Mouse (Mus musculus): ENCODE measurements around the gene Castor1. TPM values are rescaled to one million over a fixed set of nuclear protein-coding genes. Genes with fewer than 3 reads are reported as not detected.
A peak's percentile ranks its signal among the peaks of the same experiment; 100 is the strongest.

Gene Castor1
- polyA plus RNA-seq, 1 experiment from 2014 or later, result 1.5 TPM

DNA sequence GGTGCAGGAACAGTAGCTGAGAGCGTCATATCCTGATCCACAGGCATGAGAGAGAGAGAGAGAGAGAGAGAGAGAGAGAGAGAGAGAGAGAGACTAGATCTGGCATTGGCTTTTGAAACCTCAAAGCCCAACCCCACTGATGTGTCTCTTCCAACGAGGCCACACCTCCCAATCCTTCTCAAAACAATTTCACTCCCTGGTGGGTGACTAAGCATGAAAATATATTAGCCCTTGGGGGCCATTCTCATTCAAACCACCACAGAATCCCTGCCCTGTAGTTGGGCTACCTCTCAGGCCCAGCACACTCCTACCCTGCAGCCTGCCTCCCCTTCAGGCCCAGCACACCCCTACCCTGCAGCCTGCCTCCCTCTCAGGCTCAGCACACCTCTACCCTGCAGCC lies 34.9 kb downstream of the Castor1 start:
- Histone ChIP-seq H3K4me1 (ENCODE audit: control insufficient read depth, insufficient read depth, low read length) (no peaks in the 10 kb centered on the region), H3K36me3 (ENCODE audit: control insufficient read depth, insufficient read depth, low read length) (no peaks in the 10 kb centered on the region), H3K4me3 (ENCODE audit: low read depth, low read length) (no peak overlapping the region), H3K27ac (replicated peaks; ENCODE audit: low read depth, low read length) (no peak overlapping the region), H3K27me3 (ENCODE audit: control insufficient read depth, insufficient read depth, low read length) (no peaks in the 10 kb centered on the region), H3K9ac (ENCODE audit: low read length) (no peak overlapping the region), H3K4me2 (ENCODE audit: low read depth, severe bottlenecking) (no peak overlapping the region), H3K9me3 (ENCODE audit: control insufficient read depth, low read length) (no peaks in the 10 kb centered on the region)
- DNase-seq (ENCODE audit: low spot score) (no peak), ATAC-seq (ENCODE audit: insufficient number of reproducible peaks, low FRiP score, low TSS enrichment, low read depth) (no peak)
- 72% methylated on average over 2 of the region's 2 CpGs for WGBS

DNA sequence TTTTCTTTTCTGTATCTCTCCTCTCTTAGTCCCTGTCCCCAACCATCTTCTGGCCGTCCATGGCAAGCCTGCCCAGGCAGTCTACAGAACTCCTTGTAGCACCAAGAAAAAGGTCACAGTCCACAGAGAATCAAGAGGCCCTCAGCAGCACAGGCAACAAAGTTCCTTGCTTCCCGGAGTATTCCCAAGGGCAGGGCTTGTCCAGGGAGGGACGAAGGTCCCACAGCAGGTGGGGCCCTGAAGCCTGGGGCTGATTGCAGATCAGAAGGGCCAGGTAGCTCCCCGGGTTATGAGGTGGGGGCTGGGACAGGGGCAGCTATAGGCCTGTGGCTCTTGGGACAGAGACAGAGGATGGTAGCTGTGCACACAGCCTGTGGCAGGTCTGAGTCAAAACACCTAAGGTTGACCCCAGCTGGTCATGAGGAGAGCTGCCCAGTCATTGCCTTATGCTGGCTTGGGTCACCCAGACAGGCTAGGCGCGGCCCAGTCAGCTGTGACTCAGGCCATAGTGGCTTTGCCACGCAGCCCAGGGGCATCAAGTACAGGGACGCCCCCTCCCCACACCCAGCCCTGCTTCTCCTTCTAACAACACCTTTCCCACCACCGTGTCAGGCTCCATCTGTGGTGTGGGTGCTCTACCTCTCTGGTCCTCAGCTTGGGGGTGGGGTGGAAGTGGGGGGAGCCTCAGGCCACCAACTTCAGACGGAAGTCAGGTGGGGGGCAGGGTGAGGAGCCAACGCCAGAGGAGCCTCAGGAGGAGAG lies 39.0 kb downstream of the Castor1 start, which contains the start of gene Lif:
Lif (plus strand) TSS at position 712 of the 762 bp plus-strand sequence.
- no peaks in the 10 kb centered on the region for H3K36me3 ChIP-seq (ENCODE audit: control insufficient read depth, insufficient read depth, low read length)
- H3K4me2 ChIP-seq (ENCODE audit: low read depth, severe bottlenecking), result no peak within 1 kb of the TSS
- H3K9me3 ChIP-seq (ENCODE audit: control insufficient read depth, low read length), result no peaks in the 10 kb centered on the region
- no peak within 1 kb of the TSS for H3K27ac ChIP-seq (replicated peaks; ENCODE audit: low read depth, low read length)
- ATAC-seq (ENCODE audit: insufficient number of reproducible peaks, low FRiP score, low TSS enrichment, low read depth) (no peak), DNase-seq (ENCODE audit: low spot score) (no peak)
- no peak within 1 kb of the TSS for H3K4me3 ChIP-seq (ENCODE audit: low read depth, low read length)
- 64% methylated on average over 11 of the region's 11 CpGs for WGBS
- peaks cover 4% of the 10 kb centered on the region for H3K4me1 ChIP-seq (ENCODE audit: control insufficient read depth, insufficient read depth, low read length)
- no peaks in the 10 kb centered on the region for H3K27me3 ChIP-seq (ENCODE audit: control insufficient read depth, insufficient read depth, low read length)
- no peak within 1 kb of the TSS for H3K9ac ChIP-seq (ENCODE audit: low read length)

DNA sequence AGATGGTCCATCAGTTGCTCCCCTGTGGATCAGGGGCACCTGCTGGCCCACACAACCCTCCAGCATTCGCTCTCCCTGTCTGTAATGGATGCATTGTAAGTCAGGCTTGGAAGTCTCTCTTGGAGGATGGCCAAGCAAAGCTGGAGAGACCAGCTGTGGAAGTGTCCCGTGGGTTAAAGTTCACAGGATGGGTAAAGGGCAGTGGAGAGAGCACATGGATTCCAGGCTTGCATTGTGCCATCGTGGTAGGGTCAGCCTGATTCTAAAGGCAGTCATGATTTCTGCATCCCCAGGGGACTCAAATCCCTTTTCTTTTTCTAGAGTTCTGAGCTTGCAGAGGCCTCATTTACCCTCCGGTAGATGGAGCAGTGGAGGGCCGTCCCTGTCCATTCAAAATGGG lies 39.7 kb downstream of the Castor1 start:
- WGBS, result 72% methylated on average over 5 of the region's 5 CpGs
- DNase-seq (ENCODE audit: low spot score), result no peak
- Histone ChIP-seq H3K4me3 (ENCODE audit: low read depth, low read length) (no peak overlapping the region), H3K27ac (replicated peaks; ENCODE audit: low read depth, low read length) (no peak overlapping the region), H3K9ac (ENCODE audit: low read length) (no peak overlapping the region), H3K4me2 (ENCODE audit: low read depth, severe bottlenecking) (no peak overlapping the region), H3K9me3 (ENCODE audit: control insufficient read depth, low read length) (no peaks in the 10 kb centered on the region), H3K36me3 (ENCODE audit: control insufficient read depth, insufficient read depth, low read length) (no peaks in the 10 kb centered on the region), H3K4me1 (ENCODE audit: control insufficient read depth, insufficient read depth, low read length) (peaks cover 4% of the 10 kb centered on the region), H3K27me3 (ENCODE audit: control insufficient read depth, insufficient read depth, low read length) (no peaks in the 10 kb centered on the region)
- no peak for ATAC-seq (ENCODE audit: insufficient number of reproducible peaks, low FRiP score, low TSS enrichment, low read depth)

DNA sequence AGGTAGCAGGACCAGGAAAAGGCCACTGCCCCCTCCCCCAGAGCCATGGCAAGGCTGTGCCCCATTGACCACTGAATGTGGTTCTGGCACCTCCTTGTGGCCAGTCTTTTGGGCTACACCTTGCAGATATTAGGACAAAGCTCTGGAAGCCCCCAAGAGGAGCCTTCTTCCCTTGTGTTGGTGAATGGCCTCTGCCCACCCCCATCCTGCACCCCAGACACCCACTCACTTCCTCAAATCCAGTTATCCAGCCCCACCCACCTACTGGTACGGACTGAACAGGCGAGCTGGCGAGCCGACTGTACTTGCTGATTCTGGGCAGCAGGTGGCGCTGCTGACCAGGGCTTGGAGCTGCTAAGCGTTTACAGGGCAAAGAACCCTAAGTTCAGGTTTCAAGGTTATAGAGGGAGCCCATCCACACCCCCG lies 40.6 kb downstream of the Castor1 start:
- no peak overlapping the region for H3K9ac ChIP-seq (ENCODE audit: low read length)
- no peak for ATAC-seq (ENCODE audit: insufficient number of reproducible peaks, low FRiP score, low TSS enrichment, low read depth)
- H3K36me3 ChIP-seq (ENCODE audit: control insufficient read depth, insufficient read depth, low read length), result no peaks in the 10 kb centered on the region
- H3K9me3 ChIP-seq (ENCODE audit: control insufficient read depth, low read length), result no peaks in the 10 kb centered on the region
- H3K4me2 ChIP-seq (ENCODE audit: low read depth, severe bottlenecking), result peak overlapping the region; percentile 24; the same call in 1 of the 2 replicates
- no peak overlapping the region for H3K27ac ChIP-seq (replicated peaks; ENCODE audit: low read depth, low read length)
- DNase-seq (ENCODE audit: low spot score), result peak; percentile 89
- H3K4me3 ChIP-seq (ENCODE audit: low read depth, low read length), result no peak overlapping the region
- WGBS, result under 1% methylated on average over 7 of the region's 7 CpGs
- no peaks in the 10 kb centered on the region; the same call in 1 of the 2 replicates for H3K27me3 ChIP-seq (ENCODE audit: control insufficient read depth, insufficient read depth, low read length)
- H3K4me1 ChIP-seq (ENCODE audit: control insufficient read depth, insufficient read depth, low read length), result peaks cover 4% of the 10 kb centered on the region

DNA sequence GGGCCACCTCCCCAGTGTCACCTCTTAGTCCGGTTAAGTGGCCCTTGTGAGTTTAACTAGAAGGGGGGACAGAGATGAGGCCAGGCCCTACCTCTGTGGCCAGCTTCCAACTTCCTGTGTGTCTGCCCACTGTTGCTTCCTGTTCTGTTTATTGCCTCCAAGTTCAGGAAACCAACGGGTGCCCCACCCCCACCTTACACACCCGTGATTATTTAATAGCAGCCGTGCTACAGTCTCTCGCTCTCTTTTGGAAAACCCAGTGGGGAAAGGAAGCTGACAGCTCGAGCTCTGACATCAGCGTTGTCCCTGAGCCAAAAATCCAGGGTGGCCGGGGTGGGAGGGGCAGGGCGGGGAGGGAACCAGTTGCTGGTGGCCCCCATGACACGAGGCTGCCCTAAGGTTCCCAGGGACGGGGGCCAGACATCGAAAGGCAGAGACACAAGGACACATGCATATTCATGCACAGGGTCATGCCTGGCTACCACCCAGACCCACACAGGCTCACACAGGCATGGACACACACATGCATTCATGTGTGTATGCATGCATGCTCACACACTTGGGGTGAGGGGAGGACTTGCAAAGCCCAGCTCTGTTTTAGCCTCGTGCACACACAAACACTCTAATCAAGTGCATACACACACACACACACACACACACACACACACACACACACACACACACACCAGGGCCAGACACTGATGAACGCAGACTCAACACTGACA lies 42.6 kb downstream of the Castor1 start:
- Histone ChIP-seq H3K36me3 (ENCODE audit: control insufficient read depth, insufficient read depth, low read length) (no peaks in the 10 kb centered on the region), H3K9me3 (ENCODE audit: control insufficient read depth, low read length) (no peaks in the 10 kb centered on the region), H3K9ac (ENCODE audit: low read length) (0 out of 2 replicates have a peak overlapping the region, but pooled peaks have one; percentile 30), H3K4me3 (ENCODE audit: low read depth, low read length) (no peak overlapping the region), H3K4me2 (ENCODE audit: low read depth, severe bottlenecking) (no peak overlapping the region), H3K4me1 (ENCODE audit: control insufficient read depth, insufficient read depth, low read length) (peaks cover 4% of the 10 kb centered on the region), H3K27me3 (ENCODE audit: control insufficient read depth, insufficient read depth, low read length) (peaks cover 13% of the 10 kb centered on the region), H3K27ac (replicated peaks; ENCODE audit: low read depth, low read length) (no peak overlapping the region)
- ATAC-seq (ENCODE audit: insufficient number of reproducible peaks, low FRiP score, low TSS enrichment, low read depth), result no peak
- WGBS, result 52% methylated on average over 14 of the region's 14 CpGs
- no peak for DNase-seq (ENCODE audit: low spot score)

DNA sequence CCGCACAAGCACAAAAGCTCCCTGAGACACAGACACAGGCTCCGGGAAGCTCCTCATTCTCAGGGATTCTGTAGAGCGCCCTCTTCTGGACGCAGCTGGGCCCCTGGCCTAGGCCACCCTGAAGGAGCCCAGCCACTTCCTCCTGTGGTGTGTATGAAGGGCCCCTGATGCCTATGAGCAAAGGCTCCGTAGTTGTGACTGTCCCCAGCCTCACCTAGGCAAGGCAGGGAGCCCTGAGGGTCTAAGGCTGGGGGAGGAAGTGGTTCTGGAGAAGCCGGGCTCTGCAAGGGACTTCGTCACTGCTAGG lies 43.1 kb downstream of the Castor1 start:
- H3K9me3 ChIP-seq (ENCODE audit: control insufficient read depth, low read length), result no peaks in the 10 kb centered on the region
- WGBS, result 55% methylated on average over 7 of the region's 7 CpGs
- H3K4me2 ChIP-seq (ENCODE audit: low read depth, severe bottlenecking), result no peak overlapping the region
- H3K4me3 ChIP-seq (ENCODE audit: low read depth, low read length), result no peak overlapping the region
- peak; percentile 62 for DNase-seq (ENCODE audit: low spot score)
- no peak overlapping the region for H3K27ac ChIP-seq (replicated peaks; ENCODE audit: low read depth, low read length)
- no peaks in the 10 kb centered on the region for H3K36me3 ChIP-seq (ENCODE audit: control insufficient read depth, insufficient read depth, low read length)
- H3K27me3 ChIP-seq (ENCODE audit: control insufficient read depth, insufficient read depth, low read length), result peaks cover 17% of the 10 kb centered on the region
- H3K4me1 ChIP-seq (ENCODE audit: control insufficient read depth, insufficient read depth, low read length), result peaks cover 4% of the 10 kb centered on the region
- H3K9ac ChIP-seq (ENCODE audit: low read length), result no peak overlapping the region
- ATAC-seq (ENCODE audit: insufficient number of reproducible peaks, low FRiP score, low TSS enrichment, low read depth), result peak; percentile 36; the same call in 1 of the 2 replicates

DNA sequence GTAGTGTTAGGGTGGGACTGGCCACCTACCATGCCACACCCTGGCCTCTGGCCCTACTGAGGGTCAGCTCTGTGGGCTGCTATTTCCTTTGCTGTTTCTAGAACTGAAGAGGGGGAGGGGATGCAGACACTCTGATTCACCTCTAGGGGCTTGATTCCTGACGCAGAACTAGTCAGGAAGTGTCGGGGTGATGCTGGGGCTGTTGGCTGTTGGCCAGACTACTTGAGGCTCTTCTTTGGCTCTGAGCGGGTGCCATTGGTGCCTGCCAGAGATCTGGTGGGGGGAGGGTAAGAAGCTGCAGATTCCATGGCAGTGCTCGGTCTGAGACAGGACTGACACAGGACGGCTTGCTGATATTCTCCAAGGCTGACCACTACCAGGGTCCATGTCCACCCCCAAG lies 43.9 kb downstream of the Castor1 start:
- Histone ChIP-seq H3K27ac (replicated peaks; ENCODE audit: low read depth, low read length) (no peak overlapping the region), H3K4me3 (ENCODE audit: low read depth, low read length) (no peak overlapping the region), H3K4me2 (ENCODE audit: low read depth, severe bottlenecking) (no peak overlapping the region), H3K36me3 (ENCODE audit: control insufficient read depth, insufficient read depth, low read length) (no peaks in the 10 kb centered on the region), H3K9ac (ENCODE audit: low read length) (no peak overlapping the region), H3K9me3 (ENCODE audit: control insufficient read depth, low read length) (no peaks in the 10 kb centered on the region), H3K27me3 (ENCODE audit: control insufficient read depth, insufficient read depth, low read length) (peaks cover 22% of the 10 kb centered on the region), H3K4me1 (ENCODE audit: control insufficient read depth, insufficient read depth, low read length) (peaks cover 8% of the 10 kb centered on the region)
- DNase-seq (ENCODE audit: low spot score) (no peak), ATAC-seq (ENCODE audit: insufficient number of reproducible peaks, low FRiP score, low TSS enrichment, low read depth) (no peak)
- WGBS, result 46% methylated on average over 5 of the region's 5 CpGs

DNA sequence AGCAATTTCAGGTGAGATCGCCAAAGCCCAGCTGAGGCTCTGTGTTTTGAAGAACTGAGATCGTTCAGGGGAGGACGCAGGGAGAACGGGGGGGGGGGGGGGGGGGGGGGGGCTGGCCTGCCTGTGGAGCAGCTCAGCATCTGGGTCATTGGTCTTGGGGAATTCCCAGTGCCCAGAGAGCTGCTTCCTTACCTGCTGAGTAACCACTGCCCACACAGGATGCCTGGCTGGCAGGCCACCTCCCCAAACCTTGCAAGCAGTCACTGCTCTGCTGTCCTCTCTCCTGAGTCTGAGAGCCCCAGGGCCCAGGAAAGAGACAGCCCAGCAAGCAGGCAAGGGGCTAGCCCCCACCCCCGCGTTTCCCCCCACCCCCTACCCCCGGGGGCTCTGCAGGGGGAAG lies 44.8 kb downstream of the Castor1 start:
- Histone ChIP-seq H3K9ac (ENCODE audit: low read length) (no peak overlapping the region), H3K4me3 (ENCODE audit: low read depth, low read length) (no peak overlapping the region), H3K4me1 (ENCODE audit: control insufficient read depth, insufficient read depth, low read length) (peaks cover 11% of the 10 kb centered on the region), H3K27ac (replicated peaks; ENCODE audit: low read depth, low read length) (no peak overlapping the region), H3K9me3 (ENCODE audit: control insufficient read depth, low read length) (no peaks in the 10 kb centered on the region), H3K36me3 (ENCODE audit: control insufficient read depth, insufficient read depth, low read length) (no peaks in the 10 kb centered on the region), H3K4me2 (ENCODE audit: low read depth, severe bottlenecking) (no peak overlapping the region), H3K27me3 (ENCODE audit: control insufficient read depth, insufficient read depth, low read length) (peaks cover 31% of the 10 kb centered on the region)
- DNase-seq (ENCODE audit: low spot score) (no peak), ATAC-seq (ENCODE audit: insufficient number of reproducible peaks, low FRiP score, low TSS enrichment, low read depth) (no peak)
- 21% methylated on average over 7 of the region's 7 CpGs for WGBS
